Mouse (Mus musculus) frontal cortex, postnatal 14 days (tissue): ENCODE measurements around the gene Sema4d.

Experiments used
- DNase-seq, 2 experiments: peaks; one replicate each; pipeline ENCODE4 v3.0.0; 2022; ENCODE audit warnings: low spot score in 2 of 2

The Sema4d gene

GRCm38 (mm10) chr13:51778351-51778982, 15.1 kb downstream of the Sema4d start:
- no peak for DNase-seq

DNA sequence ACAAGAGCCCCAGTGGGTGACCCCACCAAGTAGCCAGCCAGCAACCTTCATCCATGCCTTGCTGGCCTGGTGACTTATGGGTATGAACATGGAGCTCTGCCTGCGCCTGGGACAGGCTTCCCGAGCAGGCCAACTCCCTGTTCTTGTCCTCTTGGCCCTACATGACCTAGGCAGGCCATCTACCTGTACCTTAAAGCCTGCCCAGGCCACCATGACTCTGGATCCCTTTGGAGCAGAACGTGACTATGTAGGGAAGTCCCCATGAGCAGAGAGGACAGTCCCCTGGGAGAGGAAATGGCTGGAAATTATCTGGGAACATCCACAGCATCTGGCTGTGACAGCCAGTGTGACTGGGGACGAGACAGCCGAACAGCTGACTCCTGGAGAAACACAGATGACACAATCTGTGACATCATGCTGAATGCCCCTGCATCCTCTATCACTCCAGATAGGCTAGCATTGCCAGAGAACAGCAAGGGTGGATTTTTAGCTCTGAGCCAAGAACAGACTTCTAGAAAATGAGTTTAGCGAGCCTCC, 15.7 kb downstream of the Sema4d start:
- no peak for DNase-seq

- DNase-seq, result no peak
Observed at GRCm38 (mm10) chr13:51777048-51777737, 16.4 kb downstream of the Sema4d start.

DNA sequence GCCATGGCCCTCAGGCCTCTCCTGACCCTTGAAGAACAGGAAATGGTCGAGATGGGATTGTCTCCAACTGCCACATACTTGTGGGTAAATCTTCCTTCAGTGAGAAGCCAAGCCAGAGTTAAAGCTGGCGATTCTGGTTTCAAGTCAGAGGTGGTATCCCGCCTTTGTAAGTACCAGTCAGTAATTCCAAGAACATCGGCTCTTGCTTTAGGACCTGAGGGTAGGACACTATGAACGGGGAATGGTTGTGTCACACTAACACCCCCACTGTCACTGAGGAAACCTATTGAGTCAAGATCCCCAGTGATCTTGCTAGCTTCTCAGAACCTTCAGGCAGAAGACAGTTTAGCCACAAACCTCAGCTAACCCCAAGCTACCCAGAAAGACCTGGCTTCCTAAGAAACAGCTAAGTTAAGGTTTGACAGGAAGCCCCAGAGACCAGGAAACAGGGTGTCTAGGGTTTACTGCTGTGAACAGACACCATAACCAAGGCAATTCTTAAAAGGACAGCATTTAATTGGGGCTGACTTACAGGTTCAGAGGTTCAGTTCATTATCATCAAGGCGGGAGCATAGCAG, 17.3 kb downstream of the Sema4d start:
- DNase-seq, result no peak

GRCm38 (mm10) chr13:51771802-51772206, 21.7 kb downstream of the Sema4d start:
- no peak for DNase-seq

DNA sequence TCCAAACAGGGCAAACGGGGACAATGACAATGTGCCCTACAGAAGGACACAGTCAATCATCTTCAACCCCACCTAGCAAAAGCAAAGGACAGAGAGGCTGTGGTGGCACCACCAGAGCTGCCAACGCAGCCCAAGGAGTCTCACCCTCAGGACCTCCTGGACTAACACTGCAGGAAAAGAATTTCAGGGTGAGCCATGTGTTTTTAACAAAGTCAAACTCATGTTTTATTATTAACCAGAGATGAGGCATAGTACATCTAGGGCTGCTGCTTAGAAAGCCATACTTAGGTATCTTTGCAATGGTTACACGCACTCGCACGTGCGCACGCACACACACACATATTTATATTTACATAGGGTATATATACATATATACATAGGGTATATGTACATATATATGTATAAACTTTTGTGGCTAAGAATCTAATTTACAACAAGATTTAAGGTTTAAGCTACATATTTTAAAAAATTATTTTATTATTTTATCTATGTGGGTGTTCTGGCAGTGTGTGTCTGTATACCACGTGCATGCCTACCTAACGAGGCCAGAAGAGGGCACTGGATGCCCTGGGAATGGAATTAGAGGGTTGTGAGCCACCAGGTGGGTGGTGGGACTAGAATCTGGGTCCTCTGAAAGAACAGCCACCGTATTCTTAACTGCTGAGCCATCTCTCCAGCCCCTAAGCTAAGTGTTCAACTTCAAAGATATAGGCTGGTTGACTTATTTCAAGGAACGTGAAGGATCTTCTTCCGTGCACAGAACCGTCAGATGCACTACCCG, 22.7 kb downstream of the Sema4d start:
- no peak for DNase-seq

DNA sequence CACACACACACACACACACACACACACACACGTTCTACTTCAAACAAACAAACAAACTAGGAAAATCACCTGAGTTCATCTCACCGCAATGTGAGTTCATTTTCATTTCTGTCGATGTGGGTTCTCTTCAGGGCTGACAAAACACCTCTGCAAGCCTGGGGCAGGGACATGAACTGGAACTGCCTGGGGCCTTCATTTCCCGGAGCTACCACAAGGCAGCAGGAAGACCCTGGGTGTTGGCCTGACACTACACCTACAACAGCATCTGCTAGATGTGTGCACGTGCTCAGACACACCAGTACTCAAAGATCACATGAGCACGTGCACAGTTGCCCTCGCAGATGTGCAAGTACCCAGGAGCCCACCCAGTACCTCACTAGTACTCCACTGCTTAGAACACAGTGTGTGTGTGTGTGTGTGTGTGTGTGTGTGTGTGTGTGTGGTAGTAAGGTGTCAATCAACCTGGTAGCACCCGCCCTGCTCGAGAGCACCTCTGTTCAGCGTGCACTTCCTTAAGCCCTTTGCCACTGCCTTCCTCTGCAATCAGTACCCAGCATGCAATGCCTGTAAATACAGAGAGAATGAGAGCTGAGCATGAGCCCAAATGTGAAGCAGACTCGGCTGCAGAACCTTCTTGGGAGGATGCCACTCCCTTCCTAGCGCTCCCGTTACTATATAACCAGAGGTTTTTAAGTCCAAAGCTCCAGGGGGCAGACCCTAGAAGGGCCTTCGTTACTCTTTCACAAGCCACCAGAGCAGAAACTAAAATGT, 25.4 kb downstream of the Sema4d start:
- DNase-seq, result no peak

GRCm38 (mm10) chr13:51767513-51767912, 26.0 kb downstream of the Sema4d start:
- no peak for DNase-seq

- no peak for DNase-seq
Observed at GRCm38 (mm10) chr13:51766756-51767155, 26.8 kb downstream of the Sema4d start.

DNA sequence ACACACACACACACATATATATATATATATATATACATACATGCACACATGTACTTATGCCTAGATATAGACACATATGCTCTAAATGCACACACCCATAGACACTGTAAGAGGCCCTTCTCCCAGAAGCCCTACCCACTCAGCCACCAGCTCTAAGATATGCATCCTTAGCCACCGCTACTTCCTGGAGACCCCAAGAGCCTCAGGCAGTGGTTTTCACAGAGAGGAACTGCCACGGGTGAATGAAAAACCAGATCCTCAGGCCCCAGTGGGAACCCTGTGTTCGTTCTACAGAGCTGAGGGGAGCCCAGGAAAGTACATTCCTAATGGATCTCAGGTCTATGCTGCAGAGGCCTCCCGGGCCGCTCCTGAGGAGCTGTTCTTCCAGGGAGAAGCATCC, 28.2 kb downstream of the Sema4d start:
- no peak for DNase-seq

- no peak for DNase-seq
Observed at GRCm38 (mm10) chr13:51763019-51763698, 30.4 kb downstream of the Sema4d start.

- DNase-seq, result no peak
Observed at GRCm38 (mm10) chr13:51761186-51761813, 32.2 kb downstream of the Sema4d start.

- DNase-seq, result no peak
Observed at GRCm38 (mm10) chr13:51759256-51759987, 34.1 kb downstream of the Sema4d start.

DNA sequence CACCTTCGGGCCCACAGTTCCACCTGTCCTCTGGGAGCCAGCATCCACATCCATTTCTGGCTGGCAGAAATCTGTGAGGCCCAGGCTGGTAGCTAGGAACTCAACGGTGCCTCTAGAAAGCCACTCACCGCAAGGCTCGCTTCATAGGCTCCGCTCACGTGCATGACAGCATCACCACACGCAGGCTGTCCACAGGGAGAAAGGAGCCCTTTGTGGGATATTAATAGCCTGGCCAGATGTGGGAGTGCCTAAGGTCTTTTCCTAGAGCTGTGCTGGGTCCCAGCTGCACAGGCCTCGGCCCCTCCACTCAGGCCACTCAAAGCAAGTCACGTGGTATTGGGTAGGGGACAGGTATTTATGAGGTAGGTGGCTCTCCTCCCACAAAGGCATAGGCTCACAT, 35.1 kb downstream of the Sema4d start:
- DNase-seq, result no peak

- no peak for DNase-seq
Observed at GRCm38 (mm10) chr13:51757099-51757498, 36.4 kb downstream of the Sema4d start.

DNA sequence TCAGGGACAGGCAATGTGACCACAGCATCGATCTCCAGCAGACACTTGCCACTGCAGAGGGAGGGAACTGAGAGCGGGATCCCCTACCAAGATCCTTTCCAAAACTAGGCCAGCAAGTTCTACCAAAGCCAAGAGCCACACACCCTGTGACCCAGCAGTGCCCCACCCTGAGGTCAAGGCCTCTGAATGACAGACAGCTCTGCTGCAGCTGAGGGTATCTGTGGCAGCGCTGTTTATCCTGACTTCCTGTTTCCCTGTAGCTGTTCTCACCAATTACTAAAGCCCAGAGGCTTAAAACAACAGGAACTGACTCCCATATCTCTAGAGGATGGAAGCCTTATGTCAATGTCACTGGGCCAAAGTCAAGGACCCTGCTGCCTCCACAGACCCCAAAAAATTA, 37.0 kb downstream of the Sema4d start:
- no peak for DNase-seq

- DNase-seq, result no peak
Observed at GRCm38 (mm10) chr13:51756019-51756418, 37.5 kb downstream of the Sema4d start.

- DNase-seq, result no peak
Observed at GRCm38 (mm10) chr13:51755584-51755983, 38.0 kb downstream of the Sema4d start.

GRCm38 (mm10) chr13:51754559-51755126, 38.9 kb downstream of the Sema4d start:
- no peak for DNase-seq
